ENCODE assay signal across 18 mouse cellular contexts in genomic region chr2:165242575-165242974, GRCm38 (mm10). TPM values are rescaled to one million over a fixed set of nuclear protein-coding genes. Genes with fewer than 3 reads are reported as not detected.
DNase-seq lines count a peak whose midpoint lies in the region; ATAC-seq and TF ChIP-seq lines count a peak whose summit lies in the region.
"Had no signal": no experiment of that assay in that cellular context is flagged by ENCODE, and none has a peak within 500 bp of the region (broad histone marks: within the 10 kb centered on the region; RNA-seq: fewer than 3 reads in every experiment).

No protein-coding gene starts in this region.

- H3K9ac ChIP-seq in midbrain, embryonic 12.5 days (replicated peaks) = 0 out of 2 replicates have a peak overlapping the region, but pooled peaks have one; percentile 20
- no peak overlapping the region for H3K9ac ChIP-seq in stomach, postnatal 0 days (ENCODE audit: low read length)
- H3K9ac ChIP-seq: limb, embryonic 13.5 days had no signal

- no peak overlapping the region for H3K27ac ChIP-seq in hindbrain, embryonic 10.5 days
- H3K27ac ChIP-seq in midbrain, embryonic 12.5 days (replicated peaks) = no peak overlapping the region
- H3K27ac ChIP-seq in stomach, postnatal 0 days (replicated peaks) = no peak overlapping the region
- H3K27ac ChIP-seq: gastrocnemius, adult 2 months; heart, adult 2 months; limb, embryonic 13.5 days had no signal

- H3K9me3 ChIP-seq in E14TG2a.4 (ENCODE audit: low read length) = 0 out of 2 replicates have a peak, but pooled peaks cover 3% of the 10 kb centered on the region
- no peaks in the 10 kb centered on the region for H3K9me3 ChIP-seq in hindbrain, embryonic 10.5 days
- no peaks in the 10 kb centered on the region; the same call in 1 of the 2 replicates for H3K9me3 ChIP-seq in midbrain, embryonic 12.5 days
- H3K9me3 ChIP-seq in stomach, postnatal 0 days (ENCODE audit: control insufficient read depth, low read length) = no peaks in the 10 kb centered on the region
- H3K9me3 ChIP-seq: limb, embryonic 13.5 days had no signal

- DNase-seq in cerebellum, adult 11-12 months = peak; percentile 70
- no peak for DNase-seq in cerebellum, adult 11 months
- no peak for DNase-seq in hindbrain, embryonic 10.5 days (ENCODE audit: low spot score)
- no peak for DNase-seq in stomach, postnatal 0 days (ENCODE audit: low spot score)
- no peak for DNase-seq in left cerebral cortex, postnatal 36 days (ENCODE audit: low spot score in 2 of 2)
- no peak for DNase-seq in left cerebral cortex, postnatal 14 days (ENCODE audit: low spot score in 2 of 2)
- DNase-seq: gastrocnemius, adult 2 months; heart, adult 2 months; heart, postnatal 14 days; kidney, adult 11 months; kidney, postnatal 36 days; lung, postnatal 36 days; thymus, postnatal 4 days had no signal

- no peak for TF ChIP-seq EP300 in stomach, postnatal 0 days (optimal IDR thresholded peaks at IDR 0.05)

- H3K4me3 ChIP-seq in E14TG2a.4 (replicated peaks; ENCODE audit: low read length) = 0 out of 2 replicates have a peak overlapping the region, but pooled peaks have one; percentile 7
- H3K4me3 ChIP-seq in hindbrain, embryonic 10.5 days = 0 out of 2 replicates have a peak overlapping the region, but pooled peaks have one; percentile 2
- no peak overlapping the region for H3K4me3 ChIP-seq in midbrain, embryonic 12.5 days
- H3K4me3 ChIP-seq in stomach, postnatal 0 days (ENCODE audit: low read depth, low read length) = no peak overlapping the region
- H3K4me3 ChIP-seq: gastrocnemius, adult 2 months; heart, adult 2 months; limb, embryonic 13.5 days had no signal

- peaks cover 77% of the 10 kb centered on the region for H3K27me3 ChIP-seq in E14TG2a.4 (ENCODE audit: insufficient read depth, low read length)
- peaks cover 100% of the 10 kb centered on the region for H3K27me3 ChIP-seq in hindbrain, embryonic 10.5 days (ENCODE audit: insufficient read depth, poor library complexity, severe bottlenecking)
- H3K27me3 ChIP-seq in midbrain, embryonic 12.5 days = peaks cover 87% of the 10 kb centered on the region
- peaks cover 20% of the 10 kb centered on the region for H3K27me3 ChIP-seq in stomach, postnatal 0 days (ENCODE audit: control insufficient read depth, insufficient read depth, low read length)

- ATAC-seq in midbrain, embryonic 12.5 days (ENCODE audit: low FRiP score, low read depth) = no peak
- ATAC-seq in stomach, postnatal 0 days (ENCODE audit: low FRiP score, low TSS enrichment) = no peak
- ATAC-seq: Patski had no signal

- peaks cover 23% of the 10 kb centered on the region for H3K4me1 ChIP-seq in E14TG2a.4 (replicated peaks; ENCODE audit: low read depth, low read length)
- peaks cover 53% of the 10 kb centered on the region for H3K4me1 ChIP-seq in hindbrain, embryonic 10.5 days (replicated peaks)
- H3K4me1 ChIP-seq in midbrain, embryonic 12.5 days = peaks cover 44% of the 10 kb centered on the region
- H3K4me1 ChIP-seq in stomach, postnatal 0 days (replicated peaks; ENCODE audit: control insufficient read depth, insufficient read depth) = no peaks in the 10 kb centered on the region

- H3K36me3 ChIP-seq in E14TG2a.4 (ENCODE audit: insufficient read depth, low read length) = no peaks in the 10 kb centered on the region
- H3K36me3 ChIP-seq in hindbrain, embryonic 10.5 days = no peaks in the 10 kb centered on the region
- no peaks in the 10 kb centered on the region for H3K36me3 ChIP-seq in midbrain, embryonic 12.5 days
- no peaks in the 10 kb centered on the region for H3K36me3 ChIP-seq in stomach, postnatal 0 days (ENCODE audit: control insufficient read depth, insufficient read depth, low read length)
- H3K36me3 ChIP-seq: limb, embryonic 13.5 days had no signal

- intact Hi-C loops in left cerebral cortex, postnatal 36 days (cut with DNase I) = no loop called here
- intact Hi-C loops in left cerebral cortex, postnatal 14 days (cut with DNase I) = no loop called here

- 0 out of 2 replicates have a peak overlapping the region, but pooled peaks have one; percentile 2 for H3K4me2 ChIP-seq in midbrain, embryonic 12.5 days (replicated peaks)
- H3K4me2 ChIP-seq in stomach, postnatal 0 days (replicated peaks; ENCODE audit: low read depth) = no peak overlapping the region
- H3K4me2 ChIP-seq: limb, embryonic 13.5 days had no signal

- 2% methylated on average over 13 of the region's 13 CpGs for WGBS in hindbrain, embryonic 10.5 days
- 2% methylated on average over 13 of the region's 13 CpGs for WGBS in midbrain, embryonic 12.5 days
- WGBS in stomach, postnatal 0 days = 3% methylated on average over 13 of the region's 13 CpGs

- TF ChIP-seq CTCF in E14TG2a.4 (conservative IDR thresholded peaks at IDR 0.05; ENCODE audit: low read length) = no peak
- no peak for TF ChIP-seq CTCF in stomach, postnatal 0 days (IDR thresholded peaks at IDR 0.05; ENCODE audit: low read depth)

RNA-seq across cellular contexts. Expression of gene Cdh22, which starts 7.9 kb away (rescaled TPM):
- 4.4 and 8.7 TPM in 2 replicates for polyA plus RNA-seq in hindbrain, embryonic 10.5 days (2016; fragmentation: Nextera tagmentation; extraction: Ambion mirVana)
- 14.8 and 18.8 TPM in 2 replicates for polyA plus RNA-seq in midbrain, embryonic 12.5 days (2016; fragmentation: Nextera tagmentation; extraction: Ambion mirVana)
- polyA plus RNA-seq in stomach, postnatal 0 days (2015; fragmentation: Nextera tagmentation; extraction: Ambion mirVana) = 0.05 and 0.08 TPM in 2 replicates
- total RNA-seq in left cerebral cortex, postnatal 36 days (2021) = 10 to 100 TPM; 50.3 to 58.7 TPM
- total RNA-seq in left cerebral cortex, postnatal 14 days (2021) = 10 to 100 TPM; 33.8 TPM
- polyA plus RNA-seq: liver, embryonic 16.5 days; Patski had no signal

RNA-seq across cellular contexts. Expression of gene Slc35c2, which starts 45.1 kb away (rescaled TPM):
- polyA plus RNA-seq in hindbrain, embryonic 10.5 days (2016; fragmentation: Nextera tagmentation; extraction: Ambion mirVana) = 68.3 and 73.0 TPM in 2 replicates
- 61.6 and 67.1 TPM in 2 replicates for polyA plus RNA-seq in midbrain, embryonic 12.5 days (2016; fragmentation: Nextera tagmentation; extraction: Ambion mirVana)
- 38.5 and 39.3 TPM in 2 replicates for polyA plus RNA-seq in stomach, postnatal 0 days (2015; fragmentation: Nextera tagmentation; extraction: Ambion mirVana)
- total RNA-seq in left cerebral cortex, postnatal 36 days (2021) = 10 to 100 TPM; 52.9 to 56.8 TPM
- 10 to 100 TPM; 52.1 to 55.1 TPM for total RNA-seq in left cerebral cortex, postnatal 14 days (2021)

Comparison
In these comparisons a context has a peak if more than half of its experiments do, and no peak if none do; other contexts are left out.
1. H3K4me3 ChIP-seq: peak in E14TG2a.4 (single experiment) and hindbrain, embryonic 10.5 days (single experiment); none in midbrain, embryonic 12.5 days (single experiment) and stomach, postnatal 0 days (single experiment).